Mouse (Mus musculus) heart, postnatal 0 days (tissue): ENCODE results near the gene Fcrls. TPM values are rescaled to one million over a fixed set of nuclear protein-coding genes. Genes with fewer than 3 reads are reported as not detected.
A peak's percentile ranks its signal among the peaks of the same experiment; 100 is the strongest.

Experiments used
- ATAC-seq: fragments of 200-750 bp; cut with Nextera tagmentation; 2 replicates; pipeline ENCODE4 v1.8.0; 2017; ENCODE audit warnings: low read depth, moderate number of reproducible peaks, moderate library complexity; ENCODE audit not compliant: insufficient read depth
- DNase-seq: peaks from one replicate; pipeline ENCODE4 v3.0.0-alpha.2; 2016; ENCODE audit warnings: low spot score
- H3K27ac ChIP-seq: fragments of 300-500 bp; sonication (generic); 2 replicates; pipeline ENCODE4 v1.5.1; 2014; ENCODE audit warnings: low read depth, mild to moderate bottlenecking
- H3K27me3 ChIP-seq: fragments of 300-500 bp; sonication (generic); 2 replicates; pipeline ENCODE4 v1.6.1; 2014; ENCODE audit warnings: low read length, mixed read lengths; ENCODE audit not compliant: control insufficient read depth, insufficient read depth
- H3K36me3 ChIP-seq: fragments of 300-500 bp; sonication (generic); replicated peaks from 2 replicates; pipeline ENCODE4 v1.6.1; 2014; ENCODE audit warnings: low read length, mixed read lengths; ENCODE audit not compliant: control insufficient read depth, insufficient read depth
- H3K4me1 ChIP-seq: fragments of 300-500 bp; sonication (generic); 2 replicates; pipeline ENCODE4 v1.6.1; 2014; ENCODE audit warnings: antibody characterized with exemption; ENCODE audit not compliant: control insufficient read depth, insufficient read depth
- H3K4me2 ChIP-seq: fragments of 300-500 bp; sonication (generic); 2 replicates; pipeline ENCODE4 v1.6.1; 2014; ENCODE audit warnings: low read depth, mild to moderate bottlenecking, low read length, moderate library complexity
- H3K4me3 ChIP-seq: fragments of 300-500 bp; sonication (generic); 2 replicates; pipeline ENCODE4 v1.5.1; 2014; ENCODE audit warnings: low read depth, low read length
- H3K9ac ChIP-seq: fragments of 300-500 bp; sonication (generic); replicated peaks from 2 replicates; pipeline ENCODE4 v1.6.1; 2014; ENCODE audit warnings: low read depth, low read length, mixed read lengths
- H3K9me3 ChIP-seq: fragments of 300-500 bp; sonication (generic); replicated peaks from 2 replicates; pipeline ENCODE4 v1.6.1; 2016; ENCODE audit warnings: low read length; ENCODE audit not compliant: control insufficient read depth
- CTCF ChIP-seq: IDR thresholded peaks from 2 replicates; pipeline ENCODE4 v1.5.1; 2016; ENCODE audit warnings: antibody characterized with exemption, control low read depth, low read depth
- EP300 ChIP-seq: IDR thresholded peaks from 2 replicates; pipeline ENCODE4 v1.6.1; 2016; ENCODE audit warnings: antibody characterized with exemption, low read depth
- WGBS: fragments of 180-500 bp; shearing (Covaris S2); extraction: QIAGEN DNeasy Blood & Tissue Kit; methylation state at CpG from one replicate; pipeline ENCODE4 v1.1.7; 2014; 5-methylcytosine and 5-hydroxymethylcytosine counted together
- polyA plus RNA-seq: library from polyadenylated mRNA; unstranded; fragments of >200 nt; fragmentation: Nextera tagmentation; extraction: Ambion mirVana; gene quantifications from 2 replicates; pipeline ENCODE4 v1.2.1, GENCODE M21; 2015
- total RNA-seq: library from RNA; depleted of rRNA; stranded (reverse); fragments of >200 nt; gene quantifications from 2 replicates; pipeline ENCODE4 v1.2.3, GENCODE M21; 2014; ENCODE audit warnings: low replicate concordance

The Fcrls gene
- total and polyA plus RNA-seq, 2 experiments from 2014 or later: 2.4 to 6.7 TPM

- Histone ChIP-seq H3K27me3 (no peaks in the 10 kb centered on the region), H3K4me2 (no peak overlapping the region), H3K27ac (no peak overlapping the region), H3K4me1 (no peaks in the 10 kb centered on the region), H3K9me3 (no peaks in the 10 kb centered on the region), H3K36me3 (no peaks in the 10 kb centered on the region), H3K9ac (no peak overlapping the region), H3K4me3 (no peak overlapping the region)
- WGBS: 68% methylated on average over 6 of the region's 6 CpGs
- DNase-seq (no peak), ATAC-seq (no peak)
- TF ChIP-seq CTCF: no peak
Observed at GRCm38 (mm10) chr3:87249571-87249970, 14.0 kb downstream of the Fcrls start.

- no peak for DNase-seq
- no peak overlapping the region for H3K4me3 ChIP-seq
- no peaks in the 10 kb centered on the region for H3K9me3 ChIP-seq
- ATAC-seq: no peak
- 21% methylated on average over 3 of the region's 3 CpGs for WGBS
- no peak overlapping the region for H3K27ac ChIP-seq
- H3K36me3 ChIP-seq: no peaks in the 10 kb centered on the region
- H3K4me1 ChIP-seq: no peaks in the 10 kb centered on the region
- TF ChIP-seq EP300 (no peak), CTCF (no peak)
- H3K4me2 ChIP-seq: 0 out of 2 replicates have a peak overlapping the region, but pooled peaks have one; percentile 4
- no peaks in the 10 kb centered on the region for H3K27me3 ChIP-seq
- no peak overlapping the region; the same call in 1 of the 2 replicates for H3K9ac ChIP-seq
Observed at GRCm38 (mm10) chr3:87247292-87247691, 16.2 kb downstream of the Fcrls start.

GRCm38 (mm10) chr3:87243654-87244053 lies 19.9 kb downstream of the Fcrls start:
- Histone ChIP-seq H3K27me3 (no peaks in the 10 kb centered on the region), H3K4me2 (no peak overlapping the region), H3K4me1 (no peaks in the 10 kb centered on the region), H3K4me3 (no peak overlapping the region), H3K9me3 (no peaks in the 10 kb centered on the region), H3K9ac (no peak overlapping the region), H3K36me3 (no peaks in the 10 kb centered on the region), H3K27ac (no peak overlapping the region)
- TF ChIP-seq CTCF: peak; percentile 85
- no peak for TF ChIP-seq EP300
- 0 out of 2 replicates have a peak, but pooled peaks have one; percentile 30 for ATAC-seq
- WGBS: 2% methylated on average over 2 of the region's 2 CpGs
- peak; percentile 71 for DNase-seq

- Histone ChIP-seq H3K4me3 (no peak overlapping the region), H3K9ac (no peak overlapping the region), H3K27ac (no peak overlapping the region), H3K27me3 (no peaks in the 10 kb centered on the region), H3K36me3 (no peaks in the 10 kb centered on the region), H3K9me3 (no peaks in the 10 kb centered on the region), H3K4me2 (no peak overlapping the region), H3K4me1 (no peaks in the 10 kb centered on the region)
- no peak for TF ChIP-seq EP300
- no peak for TF ChIP-seq CTCF
- ATAC-seq: no peak
- DNase-seq: no peak
- 77% methylated on average over 4 of the region's 4 CpGs for WGBS
Observed at GRCm38 (mm10) chr3:87240909-87241308, 22.6 kb downstream of the Fcrls start.

- no peaks in the 10 kb centered on the region for H3K9me3 ChIP-seq
- DNase-seq (no peak), ATAC-seq (no peak)
- no peaks in the 10 kb centered on the region for H3K36me3 ChIP-seq
- H3K4me3 ChIP-seq: no peak overlapping the region
- no peak overlapping the region for H3K9ac ChIP-seq
- no peak overlapping the region for H3K27ac ChIP-seq
- WGBS: 55% methylated on average over 4 of the region's 4 CpGs
- no peak for TF ChIP-seq CTCF
- no peak for TF ChIP-seq EP300
- H3K4me2 ChIP-seq: no peak overlapping the region
- no peaks in the 10 kb centered on the region for H3K27me3 ChIP-seq
- H3K4me1 ChIP-seq: no peaks in the 10 kb centered on the region
Observed at GRCm38 (mm10) chr3:87223636-87224035, 39.9 kb downstream of the Fcrls start.

GRCm38 (mm10) chr3:87222346-87222745 lies 41.2 kb downstream of the Fcrls start:
- no peak for ATAC-seq
- H3K9ac ChIP-seq: no peak overlapping the region
- 83% methylated on average over 5 of the region's 5 CpGs for WGBS
- no peaks in the 10 kb centered on the region for H3K36me3 ChIP-seq
- no peak overlapping the region for H3K4me2 ChIP-seq
- no peak overlapping the region for H3K27ac ChIP-seq
- no peak for DNase-seq
- H3K9me3 ChIP-seq: no peaks in the 10 kb centered on the region
- H3K27me3 ChIP-seq: no peaks in the 10 kb centered on the region
- no peaks in the 10 kb centered on the region for H3K4me1 ChIP-seq
- H3K4me3 ChIP-seq: no peak overlapping the region
- TF ChIP-seq EP300 (no peak), CTCF (no peak)
